Mouse (Mus musculus): ENCODE results near the gene Ltbp1. TPM values are rescaled to one million over a fixed set of nuclear protein-coding genes. Genes with fewer than 3 reads are reported as not detected.
A peak's percentile ranks its signal among the peaks of the same experiment; 100 is the strongest.

Ltbp1 gene
- polyA plus RNA-seq, 1 experiment = 5.0 TPM

DNA sequence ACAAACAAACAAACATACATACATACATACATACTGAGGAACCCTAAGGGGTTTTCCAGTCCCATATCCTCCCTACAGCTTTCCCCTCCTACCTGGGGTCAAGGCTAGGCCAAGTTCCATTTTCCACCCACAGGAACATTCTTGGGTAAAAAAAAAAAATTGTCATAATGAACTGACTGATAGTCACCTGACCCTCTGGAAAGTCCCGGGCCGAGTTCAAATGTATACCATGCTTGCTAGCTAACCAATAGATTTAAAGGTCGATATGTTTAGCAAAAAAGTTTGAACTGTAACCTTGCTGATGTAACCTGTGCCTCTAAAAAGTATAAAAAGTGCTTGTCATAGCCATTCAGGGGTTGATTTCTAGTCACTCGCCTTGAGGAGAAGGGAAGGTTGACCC, 15.7 kb upstream of the Ltbp1 start:
- no peak overlapping the region for H3K27ac ChIP-seq (replicated peaks; ENCODE audit: low read depth, low read length)
- no peak overlapping the region for H3K4me3 ChIP-seq (ENCODE audit: insufficient read depth, low read depth, low read length)
- 0 out of 2 replicates have a peak, but pooled peaks cover 3% of the 10 kb centered on the region for H3K4me1 ChIP-seq (ENCODE audit: control insufficient read depth, insufficient read depth, insufficient read length, low read length)

- H3K4me1 ChIP-seq (ENCODE audit: control insufficient read depth, insufficient read depth, insufficient read length, low read length) = 0 out of 2 replicates have a peak, but pooled peaks cover 3% of the 10 kb centered on the region
- H3K27ac ChIP-seq (replicated peaks; ENCODE audit: low read depth, low read length) = no peak overlapping the region
- no peak overlapping the region for H3K4me3 ChIP-seq (ENCODE audit: insufficient read depth, low read depth, low read length)
These were observed 14.8 kb upstream of the Ltbp1 start for GRCm38 (mm10) chr17:74990561-74990960.

DNA sequence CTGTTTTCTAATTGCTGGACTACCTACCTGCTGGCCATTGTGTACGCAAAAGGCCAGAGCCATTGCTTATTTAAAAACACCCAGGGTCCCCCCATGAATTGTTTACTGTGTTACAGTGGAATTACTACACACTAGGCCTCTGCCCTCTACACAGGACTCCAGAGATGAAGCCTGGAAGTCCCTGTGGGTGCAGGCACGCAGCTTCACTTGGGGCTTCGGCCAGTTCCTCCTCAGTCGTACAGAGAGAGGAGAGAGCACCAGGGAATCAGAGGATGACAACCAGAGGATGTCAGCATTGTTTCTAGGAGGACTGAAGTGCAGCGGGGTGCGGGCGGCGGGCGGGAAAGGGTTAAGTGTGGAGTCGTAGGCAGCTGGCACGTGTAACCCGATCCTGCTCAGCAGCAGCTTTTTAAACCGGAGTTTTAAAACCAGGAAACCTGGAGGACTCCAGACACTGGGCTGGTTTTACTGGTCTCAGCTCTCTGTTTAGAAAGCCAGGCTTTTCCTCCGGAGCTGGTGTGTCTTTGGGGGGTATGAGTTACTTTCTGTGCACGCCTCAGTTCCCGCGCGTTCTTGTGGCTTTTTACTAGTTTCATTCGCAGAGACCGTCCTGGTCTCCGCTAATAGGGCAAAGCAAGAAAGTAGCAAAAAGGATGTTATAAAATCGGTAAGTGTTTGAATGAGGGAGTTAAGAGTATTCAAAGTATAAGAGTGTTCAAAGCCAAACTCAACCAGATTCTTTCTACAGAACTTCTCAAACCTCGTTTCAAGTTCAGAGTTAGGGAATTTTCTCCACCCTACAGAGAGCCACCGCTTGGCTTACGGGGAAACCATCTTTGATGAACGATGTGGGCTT, 11.4 kb upstream of the Ltbp1 start:
- 0 out of 2 replicates have a peak, but pooled peaks cover 3% of the 10 kb centered on the region for H3K4me1 ChIP-seq (ENCODE audit: control insufficient read depth, insufficient read depth, insufficient read length, low read length)
- H3K27ac ChIP-seq (replicated peaks; ENCODE audit: low read depth, low read length) = no peak overlapping the region
- H3K4me3 ChIP-seq (ENCODE audit: insufficient read depth, low read depth, low read length) = peak overlapping the region; percentile 47

GRCm38 (mm10) chr17:74994582-74994893, 10.8 kb upstream of the Ltbp1 start:
- peak overlapping the region; percentile 47; the same call in 1 of the 2 replicates for H3K4me3 ChIP-seq (ENCODE audit: insufficient read depth, low read depth, low read length)
- 0 out of 2 replicates have a peak, but pooled peaks cover 3% of the 10 kb centered on the region for H3K4me1 ChIP-seq (ENCODE audit: control insufficient read depth, insufficient read depth, insufficient read length, low read length)
- no peak overlapping the region for H3K27ac ChIP-seq (replicated peaks; ENCODE audit: low read depth, low read length)

DNA sequence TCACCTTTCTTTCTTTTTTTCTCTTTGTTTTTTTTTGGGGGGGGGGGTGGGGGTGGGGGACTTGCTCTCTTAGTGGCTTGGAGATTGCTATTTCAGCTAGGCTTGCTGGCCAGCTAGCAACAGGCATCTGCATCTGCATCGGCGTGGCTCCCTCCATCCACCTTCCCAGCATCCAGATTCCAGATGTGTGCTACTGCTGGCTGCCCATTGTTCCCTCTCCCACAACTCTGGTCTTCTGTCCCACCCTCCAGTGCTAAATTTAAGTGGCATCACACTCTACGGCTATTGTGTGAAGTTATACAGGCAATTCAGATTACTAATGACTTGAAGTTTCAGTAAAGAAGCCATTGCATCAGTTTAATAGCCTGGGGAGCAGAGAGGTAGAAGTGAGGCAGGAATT, 10.1 kb upstream of the Ltbp1 start:
- no peak overlapping the region for H3K27ac ChIP-seq (replicated peaks; ENCODE audit: low read depth, low read length)
- H3K4me3 ChIP-seq (ENCODE audit: insufficient read depth, low read depth, low read length) = no peak overlapping the region
- H3K4me1 ChIP-seq (ENCODE audit: control insufficient read depth, insufficient read depth, insufficient read length, low read length) = 0 out of 2 replicates have a peak, but pooled peaks cover 3% of the 10 kb centered on the region

DNA sequence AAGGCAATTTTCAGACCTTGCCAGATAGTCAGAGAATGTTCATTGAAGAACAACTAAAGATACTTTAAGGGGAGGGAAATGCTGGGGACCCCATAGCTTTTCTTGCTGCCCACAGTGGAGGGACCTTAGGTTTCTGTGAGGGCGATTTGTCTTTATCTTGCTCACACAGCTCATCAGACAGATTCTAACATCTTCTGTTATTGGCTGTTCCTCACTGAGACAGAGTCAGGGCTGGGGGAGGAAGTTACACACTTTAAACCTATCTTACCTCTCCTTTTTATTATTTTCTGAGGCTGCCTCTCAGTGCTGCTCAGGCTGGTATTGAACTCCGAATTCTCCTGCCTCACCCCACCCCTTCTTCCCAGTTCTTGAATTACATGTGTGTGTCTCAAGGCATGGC, 5.3 kb upstream of the Ltbp1 start:
- no peaks in the 10 kb centered on the region for H3K4me1 ChIP-seq (ENCODE audit: control insufficient read depth, insufficient read depth, insufficient read length, low read length)

GRCm38 (mm10) chr17:75004820-75005219, 548 bp upstream of the Ltbp1 start:
- no peaks in the 10 kb centered on the region for H3K4me1 ChIP-seq (ENCODE audit: control insufficient read depth, insufficient read depth, insufficient read length, low read length)
- H3K4me3 ChIP-seq (ENCODE audit: insufficient read depth, low read depth, low read length) = peak overlapping the region; percentile 83
- no peak overlapping the region for H3K27ac ChIP-seq (replicated peaks; ENCODE audit: low read depth, low read length)

More for the DNA sequence above, 5.3 kb upstream of the Ltbp1 start:
- no peak overlapping the region for H3K27ac ChIP-seq (replicated peaks; ENCODE audit: low read depth, low read length)
- no peak overlapping the region for H3K4me3 ChIP-seq (ENCODE audit: insufficient read depth, low read depth, low read length)

- H3K4me1 ChIP-seq (ENCODE audit: control insufficient read depth, insufficient read depth, insufficient read length, low read length) = no peaks in the 10 kb centered on the region
- no peak overlapping the region for H3K27ac ChIP-seq (replicated peaks; ENCODE audit: low read depth, low read length)
- peak overlapping the region; percentile 83 for H3K4me3 ChIP-seq (ENCODE audit: insufficient read depth, low read depth, low read length)
These were observed 615 bp downstream of the Ltbp1 start for GRCm38 (mm10) chr17:75005685-75006680.

DNA sequence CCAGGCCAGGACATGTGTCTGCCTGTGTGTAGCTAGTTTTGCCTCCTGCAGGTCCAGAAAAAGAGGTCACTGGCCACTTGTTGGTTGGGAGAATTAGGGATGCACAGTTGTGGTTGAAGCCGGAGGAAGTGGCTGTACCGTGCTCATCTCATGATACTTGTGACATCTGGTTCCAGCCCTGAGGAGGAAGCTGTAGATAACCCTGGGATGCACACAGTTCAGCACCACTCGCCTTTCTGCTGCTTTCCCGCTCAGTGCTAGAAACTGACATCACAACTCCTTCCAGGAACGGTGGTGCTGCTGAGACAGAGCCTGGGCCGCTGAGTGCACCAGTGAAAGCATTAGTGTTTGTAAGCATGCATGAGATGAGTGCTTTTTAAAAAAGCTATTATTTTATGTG, 5.6 kb downstream of the Ltbp1 start:
- Histone ChIP-seq H3K27ac (replicated peaks; ENCODE audit: low read depth, low read length) (no peak overlapping the region), H3K4me1 (ENCODE audit: control insufficient read depth, insufficient read depth, insufficient read length, low read length) (no peaks in the 10 kb centered on the region), H3K4me3 (ENCODE audit: insufficient read depth, low read depth, low read length) (no peak overlapping the region)

- H3K4me1 ChIP-seq (ENCODE audit: control insufficient read depth, insufficient read depth, insufficient read length, low read length) = no peaks in the 10 kb centered on the region
- H3K27ac ChIP-seq (replicated peaks; ENCODE audit: low read depth, low read length) = no peak overlapping the region
- H3K4me3 ChIP-seq (ENCODE audit: insufficient read depth, low read depth, low read length) = no peak overlapping the region
These were observed 7.8 kb downstream of the Ltbp1 start for GRCm38 (mm10) chr17:75013211-75013610.

- no peak overlapping the region for H3K4me3 ChIP-seq (ENCODE audit: insufficient read depth, low read depth, low read length)
- H3K27ac ChIP-seq (replicated peaks; ENCODE audit: low read depth, low read length) = no peak overlapping the region
- H3K4me1 ChIP-seq (ENCODE audit: control insufficient read depth, insufficient read depth, insufficient read length, low read length) = no peaks in the 10 kb centered on the region
These were observed 8.5 kb downstream of the Ltbp1 start for GRCm38 (mm10) chr17:75013868-75014267.

DNA sequence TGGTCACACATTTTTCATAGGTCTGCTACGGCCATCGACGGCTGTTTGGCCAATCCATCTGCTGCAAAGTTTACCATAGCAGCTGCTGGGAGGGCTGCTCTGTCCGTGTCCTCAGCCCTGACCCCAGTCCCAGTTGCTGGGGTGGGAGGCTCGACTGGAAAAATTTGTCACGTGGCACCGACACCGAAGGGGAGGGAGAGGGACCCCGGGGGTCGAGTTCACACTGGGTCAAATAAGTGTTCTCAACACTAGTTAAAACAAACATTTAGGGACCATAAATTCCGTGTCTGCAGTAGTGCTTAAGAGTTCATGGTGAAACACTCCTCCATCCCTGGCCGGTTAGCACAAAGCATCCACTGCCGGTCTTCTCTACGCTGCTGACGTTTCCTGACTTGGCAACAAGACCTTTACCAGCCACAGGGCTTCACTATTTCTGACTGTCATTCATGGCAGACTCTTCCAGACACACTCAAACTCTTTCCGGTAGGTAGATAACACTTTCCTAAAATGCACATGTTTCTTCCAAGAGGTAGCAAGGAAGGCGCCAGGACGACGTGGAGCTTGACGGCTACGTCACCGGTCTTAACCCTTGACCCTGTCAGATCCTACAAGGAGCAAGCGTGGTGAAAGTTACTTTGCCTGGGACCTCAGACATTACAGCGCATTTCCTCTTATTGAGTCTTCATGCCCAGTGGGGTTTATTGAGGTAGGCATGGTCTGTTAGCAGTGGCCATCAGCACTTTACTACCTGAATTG, 9.4 kb downstream of the Ltbp1 start:
- Histone ChIP-seq H3K4me3 (ENCODE audit: insufficient read depth, low read depth, low read length) (no peak overlapping the region), H3K27ac (replicated peaks; ENCODE audit: low read depth, low read length) (no peak overlapping the region), H3K4me1 (ENCODE audit: control insufficient read depth, insufficient read depth, insufficient read length, low read length) (no peaks in the 10 kb centered on the region)

GRCm38 (mm10) chr17:75015546-75015945, 10.2 kb downstream of the Ltbp1 start:
- Histone ChIP-seq H3K27ac (replicated peaks; ENCODE audit: low read depth, low read length) (no peak overlapping the region), H3K4me3 (ENCODE audit: insufficient read depth, low read depth, low read length) (no peak overlapping the region), H3K4me1 (ENCODE audit: control insufficient read depth, insufficient read depth, insufficient read length, low read length) (no peaks in the 10 kb centered on the region)

DNA sequence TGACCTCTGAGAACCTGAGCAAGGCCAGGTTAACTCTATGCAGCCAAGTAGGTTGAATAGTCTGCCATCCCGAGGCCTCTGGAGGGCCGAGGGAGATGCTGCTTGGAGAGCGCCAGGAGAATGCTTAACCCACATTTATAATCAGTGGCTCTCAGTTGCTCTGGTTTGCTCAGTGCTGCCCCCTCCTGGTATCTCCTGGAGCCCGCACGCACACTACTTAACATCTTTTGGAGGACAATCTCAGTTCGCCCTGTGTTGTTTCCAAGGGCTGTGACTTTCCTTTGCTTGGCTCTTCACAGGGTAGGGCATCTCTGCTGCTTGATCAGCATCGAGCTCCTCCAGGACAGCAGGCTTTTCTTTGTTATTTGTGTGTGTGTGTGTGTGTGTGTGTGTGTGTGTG, 12.1 kb downstream of the Ltbp1 start:
- Histone ChIP-seq H3K4me3 (ENCODE audit: insufficient read depth, low read depth, low read length) (no peak overlapping the region), H3K4me1 (ENCODE audit: control insufficient read depth, insufficient read depth, insufficient read length, low read length) (no peaks in the 10 kb centered on the region; the same call in 1 of the 2 replicates), H3K27ac (replicated peaks; ENCODE audit: low read depth, low read length) (no peak overlapping the region)

DNA sequence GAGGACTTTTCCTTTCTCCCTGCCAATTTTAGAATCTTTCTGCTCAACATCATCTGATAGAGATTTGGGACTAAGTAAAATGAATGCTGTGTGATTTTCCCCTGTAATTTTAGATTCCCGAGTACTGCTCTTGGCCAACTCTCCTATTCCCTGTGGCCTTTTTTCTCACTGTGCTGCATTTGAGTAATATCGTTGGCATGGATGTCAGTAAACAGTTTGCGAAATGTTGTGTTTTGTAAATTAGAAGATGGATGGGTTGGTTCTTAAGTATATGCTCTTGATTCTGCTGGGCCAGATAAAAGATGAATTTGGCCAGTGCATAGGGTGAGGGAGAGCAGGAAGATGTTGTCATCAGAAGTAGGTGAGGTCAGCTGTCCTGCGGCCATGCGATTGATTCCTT, 12.8 kb downstream of the Ltbp1 start:
- Histone ChIP-seq H3K27ac (replicated peaks; ENCODE audit: low read depth, low read length) (no peak overlapping the region), H3K4me1 (ENCODE audit: control insufficient read depth, insufficient read depth, insufficient read length, low read length) (no peaks in the 10 kb centered on the region; the same call in 1 of the 2 replicates), H3K4me3 (ENCODE audit: insufficient read depth, low read depth, low read length) (no peak overlapping the region)
